Mouse (Mus musculus) Patski (cell line): ENCODE results near the gene Ccl12. TPM values are rescaled to one million over a fixed set of nuclear protein-coding genes. Genes with fewer than 3 reads are reported as not detected.

Experiments used
- ATAC-seq: fragments of 100-300 bp; one replicate; pipeline ENCODE4 v1.8.0; 2021
- CTCF ChIA-PET: fragments of 350-600 bp; sonication (Branson Sonifier 250); formaldehyde crosslinking; loops from one replicate; lab custom pipeline; 2022; ENCODE audit warnings: inconsistent platforms; lab: Charles Lee
- POLR2A ChIA-PET: fragments of 350-600 bp; sonication (Branson Sonifier 250); formaldehyde crosslinking; loops from one replicate; lab custom pipeline; 2022; ENCODE audit warnings: antibody characterized with exemption, inconsistent platforms; lab: Charles Lee
- DNase-seq: peaks from one replicate; pipeline ENCODE4 v3.0.0-alpha.2; 2011; ENCODE audit warnings: low read depth, low spot score
- H3K27me3 ChIP-seq: fragments of 371-371 bp; one replicate; pipeline ENCODE4 v1.5.1; 2021
- CTCF ChIP-seq: fragments of 100-300 bp; IDR thresholded peaks from one replicate; pipeline ENCODE4 v1.5.1; 2021
- in situ Hi-C: fragments of 300-500 bp; cut with MboI; formaldehyde crosslinking; loops from 3 replicates; pipeline ENCODE4 v1.11.1; 2018; ENCODE audit warnings: low pct_unique_long_range_greater_than_20kb, mixed read lengths
- polyA plus RNA-seq: library from polyadenylated mRNA; unstranded; gene quantifications from one replicate; pipeline ENCODE4 v1.2.3, GENCODE M21; 2021

Gene Ccl12
- polyA plus RNA-seq, 1 experiment from 2014 or later: not detected

- POLR2A ChIA-PET: interaction anchor here (0.8 kb wide), 1 partner anchor 17 kb away, joined by 3 read pairs; no protein-coding TSS in a partner anchor
- ATAC-seq: no peak
- no peaks in the 10 kb centered on the region for H3K27me3 ChIP-seq
- TF ChIP-seq CTCF: no peak
- in situ Hi-C loops: no loop called here
- CTCF ChIA-PET: interaction anchor here (0.9 to 2.0 kb wide), 5 partner anchors 9 to 83 kb away, joined by 3 to 5 read pairs (median 4); no protein-coding TSS in a partner anchor
- no peak for DNase-seq
These were observed 23.4 kb upstream of the Ccl12 start for GRCm38 (mm10) chr11:82078136-82078730.

GRCm38 (mm10) chr11:82080865-82081264 is 20.8 kb upstream of the Ccl12 start:
- ChIA-PET CTCF (no interaction called here), POLR2A (no interaction called here)
- no peak for TF ChIP-seq CTCF
- in situ Hi-C loops: no loop called here
- no peak for DNase-seq
- no peak for ATAC-seq
- H3K27me3 ChIP-seq: no peaks in the 10 kb centered on the region

- no peak for ATAC-seq
- DNase-seq: no peak
- H3K27me3 ChIP-seq: peaks cover 16% of the 10 kb centered on the region
- CTCF ChIA-PET: interaction anchor here (1.1 to 1.2 kb wide), 2 partner anchors 36 to 89 kb away, joined by 3 read pairs; no protein-coding TSS in a partner anchor
- POLR2A ChIA-PET: no interaction called here
- no peak for TF ChIP-seq CTCF
- in situ Hi-C loops: no loop called here
These were observed 17.3 kb upstream of the Ccl12 start for GRCm38 (mm10) chr11:82084360-82084759.

GRCm38 (mm10) chr11:82099511-82100323 is 1.9 kb upstream of the Ccl12 start:
- CTCF ChIA-PET: interaction anchor here (0.8 to 1.7 kb wide), 4 partner anchors 14 to 75 kb away, joined by 3 to 4 read pairs (median 3); no protein-coding TSS in a partner anchor

GRCm38 (mm10) chr11:82101087-82101486 is 558 bp upstream of the Ccl12 start:
- POLR2A ChIA-PET: no interaction called here

More at GRCm38 (mm10) chr11:82099511-82100323, 1.9 kb upstream of the Ccl12 start:
- ATAC-seq: no peak
- DNase-seq: no peak
- POLR2A ChIA-PET: no interaction called here
- TF ChIP-seq CTCF: no peak
- in situ Hi-C loops: no loop called here
- H3K27me3 ChIP-seq: peaks cover 32% of the 10 kb centered on the region

GRCm38 (mm10) chr11:82109611-82110010 is 8.0 kb downstream of the Ccl12 start:
- POLR2A ChIA-PET: no interaction called here
- TF ChIP-seq CTCF: no peak
- in situ Hi-C loops: no loop called here
- CTCF ChIA-PET: no interaction called here
- ATAC-seq (no peak), DNase-seq (no peak)
- peaks cover 14% of the 10 kb centered on the region for H3K27me3 ChIP-seq

More at GRCm38 (mm10) chr11:82101087-82101486, 558 bp upstream of the Ccl12 start:
- DNase-seq (no peak), ATAC-seq (no peak)
- in situ Hi-C loops: no loop called here
- no peak for TF ChIP-seq CTCF
- H3K27me3 ChIP-seq: peaks cover 30% of the 10 kb centered on the region
- CTCF ChIA-PET: interaction anchor here (1.5 kb wide), 1 partner anchor 73 kb away, joined by 3 read pairs; no protein-coding TSS in a partner anchor

- POLR2A ChIA-PET: no interaction called here
- in situ Hi-C loops: no loop called here
- ATAC-seq (no peak), DNase-seq (no peak)
- CTCF ChIA-PET: interaction anchor here (0.9 kb wide), 2 partner anchors 15 to 19 kb away, joined by 3 read pairs; no protein-coding TSS in a partner anchor
- no peak for TF ChIP-seq CTCF
- peaks cover 14% of the 10 kb centered on the region for H3K27me3 ChIP-seq
These were observed 9.0 kb downstream of the Ccl12 start for GRCm38 (mm10) chr11:82110372-82111248.

- DNase-seq (no peak), ATAC-seq (no peak)
- peaks cover 35% of the 10 kb centered on the region for H3K27me3 ChIP-seq
- ChIA-PET POLR2A (no interaction called here), CTCF (interaction anchor here (0.7 kb wide), 1 partner anchor 60 kb away, joined by 3 read pairs; no protein-coding TSS in a partner anchor)
- in situ Hi-C loops: no loop called here
- TF ChIP-seq CTCF: no peak
These were observed 13.2 kb downstream of the Ccl12 start, which contains the start of gene Ccl8 for GRCm38 (mm10) chr11:82114885-82115284. TSS of gene Ccl8 (plus strand) at chr11:82115185.

- CTCF ChIA-PET: no interaction called here
- DNase-seq: no peak
- in situ Hi-C loops: no loop called here
- no peak for ATAC-seq
- H3K27me3 ChIP-seq: peaks cover 33% of the 10 kb centered on the region
- no peak for TF ChIP-seq CTCF
- POLR2A ChIA-PET: no interaction called here
These were observed 14.4 kb downstream of the Ccl12 start for GRCm38 (mm10) chr11:82116041-82116440.

GRCm38 (mm10) chr11:82132977-82133376 is 31.3 kb downstream of the Ccl12 start:
- TF ChIP-seq CTCF: no peak
- in situ Hi-C loops: no loop called here
- H3K27me3 ChIP-seq: peaks cover 8% of the 10 kb centered on the region
- POLR2A ChIA-PET: no interaction called here
- CTCF ChIA-PET: no interaction called here
- DNase-seq (no peak), ATAC-seq (no peak)
